Mouse (Mus musculus): ENCODE results near the gene Atg4d. TPM values are rescaled to one million over a fixed set of nuclear protein-coding genes. Genes with fewer than 3 reads are reported as not detected.
"Not testable (repeated sequence)": the region's sequence is repeated elsewhere in the genome, so short reads cannot be mapped to it uniquely, and the experiment has no call there.

Atg4d gene
- polyA plus RNA-seq (2012; rRNA removed) = 40.3 and 42.7 TPM in 2 replicates

- TF ChIP-seq POLR2A (IDR thresholded peaks at IDR 0.05; ENCODE audit: extremely low read depth, insufficient read depth, low read length) (peak; percentile 81), CTCF (IDR thresholded peaks at IDR 0.05; ENCODE audit: extremely low read depth, insufficient read depth, low read length) (no peak)
- peak within 1 kb of the TSS; percentile 55 for H3K4me3 ChIP-seq (ENCODE audit: insufficient read depth, low read length)
These were observed at the start of gene Atg4d for GRCm38 (mm10) chr9:21265000-21265561. Atg4d (plus strand) TSS chr9:21265293.

DNA sequence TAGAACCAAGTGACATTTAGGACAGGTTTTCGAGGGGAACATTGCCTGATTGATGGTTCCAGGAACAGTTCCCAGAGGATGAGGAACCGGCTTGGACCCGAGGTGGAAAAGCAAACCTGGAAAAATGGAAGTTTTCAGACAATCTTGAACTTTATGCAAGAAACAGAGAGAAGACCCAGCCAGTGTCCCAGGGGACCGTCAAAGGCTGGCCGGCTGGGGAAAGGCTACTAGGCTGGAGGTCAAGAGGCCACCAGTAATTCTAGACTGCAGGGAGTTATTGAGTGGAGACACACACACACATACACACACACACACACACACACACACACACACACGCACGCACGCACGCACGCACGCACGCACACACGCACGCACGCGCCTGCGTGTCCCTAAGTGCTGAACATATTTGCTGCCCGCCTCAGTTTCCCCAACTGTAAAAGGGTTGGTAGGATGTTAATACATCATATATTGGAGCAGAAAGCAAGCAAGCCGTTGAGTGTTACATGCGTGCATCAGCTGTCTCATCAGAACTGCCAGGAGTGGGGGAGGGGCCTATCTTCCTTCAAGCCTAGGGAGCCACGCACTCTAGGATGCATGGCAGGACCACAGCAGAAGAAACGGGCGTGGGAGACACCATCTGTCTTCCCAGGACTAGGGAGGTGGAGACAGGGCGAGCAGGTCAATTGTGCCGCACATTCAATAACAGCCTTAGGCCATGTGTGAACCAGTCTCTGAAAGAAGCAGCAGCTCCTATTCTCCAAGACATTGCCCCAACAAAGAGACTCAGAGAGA lies 48.8 kb upstream of the Atg4d start:
- H3K4me1 ChIP-seq (ENCODE audit: control insufficient read depth, insufficient read depth, low read length) = peaks cover 5% of the 10 kb centered on the region
- H3K27ac ChIP-seq (ENCODE audit: insufficient read depth, low read length) = no peak overlapping the region
- H3K4me3 ChIP-seq (ENCODE audit: insufficient read depth, low read length) = no peak overlapping the region
- TF ChIP-seq CTCF (IDR thresholded peaks at IDR 0.05; ENCODE audit: extremely low read depth, insufficient read depth, low read length) (no peak), POLR2A (IDR thresholded peaks at IDR 0.05; ENCODE audit: extremely low read depth, insufficient read depth, low read length) (no peak)

More at GRCm38 (mm10) chr9:21265000-21265561, at the start of gene Atg4d:
- Histone ChIP-seq H3K27ac (ENCODE audit: insufficient read depth, low read length) (no peak within 1 kb of the TSS; the same call in 1 of the 2 replicates), H3K4me1 (ENCODE audit: control insufficient read depth, insufficient read depth, low read length) (peaks cover 3% of the 10 kb centered on the region; the same call in 1 of the 2 replicates)

DNA sequence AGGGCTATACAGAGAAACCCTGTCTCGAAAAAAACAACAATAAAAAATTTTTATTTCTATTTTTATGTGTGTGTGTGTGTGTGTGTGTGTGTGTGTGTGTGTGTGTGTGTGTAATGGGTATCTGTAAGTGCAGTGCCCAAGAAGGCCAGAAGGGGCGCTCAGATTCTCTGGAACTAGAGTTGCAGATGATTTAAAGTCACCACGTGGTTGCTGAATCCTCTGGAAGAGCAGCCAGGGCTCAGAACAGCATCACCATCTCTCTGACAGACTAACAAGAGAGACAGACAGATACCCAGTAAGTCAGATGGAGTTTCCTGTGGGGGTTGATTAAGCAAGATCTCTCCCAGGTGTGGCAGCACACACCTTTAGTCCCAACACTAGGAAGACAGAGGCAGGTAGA lies 45.3 kb upstream of the Atg4d start:
- H3K27ac ChIP-seq (ENCODE audit: insufficient read depth, low read length) = no peak overlapping the region
- peaks cover 5% of the 10 kb centered on the region for H3K4me1 ChIP-seq (ENCODE audit: control insufficient read depth, insufficient read depth, low read length)
- TF ChIP-seq POLR2A (IDR thresholded peaks at IDR 0.05; ENCODE audit: extremely low read depth, insufficient read depth, low read length) (no peak), CTCF (IDR thresholded peaks at IDR 0.05; ENCODE audit: extremely low read depth, insufficient read depth, low read length) (no peak)
- no peak overlapping the region for H3K4me3 ChIP-seq (ENCODE audit: insufficient read depth, low read length)

- TF ChIP-seq CTCF (IDR thresholded peaks at IDR 0.05; ENCODE audit: extremely low read depth, insufficient read depth, low read length) = peak; percentile 76
- peak; percentile 49; the same call in 1 of the 2 replicates for TF ChIP-seq POLR2A (IDR thresholded peaks at IDR 0.05; ENCODE audit: extremely low read depth, insufficient read depth, low read length)
- Histone ChIP-seq H3K27ac (ENCODE audit: insufficient read depth, low read length) (peak overlapping the region; percentile 9; the same call in 1 of the 2 replicates), H3K4me1 (ENCODE audit: control insufficient read depth, insufficient read depth, low read length) (peaks cover 5% of the 10 kb centered on the region), H3K4me3 (ENCODE audit: insufficient read depth, low read length) (peak overlapping the region; percentile 5; the same call in 1 of the 2 replicates)
These were observed 44.4 kb upstream of the Atg4d start for GRCm38 (mm10) chr9:21220490-21221382.

- TF ChIP-seq CTCF (IDR thresholded peaks at IDR 0.05; ENCODE audit: extremely low read depth, insufficient read depth, low read length) = peak; percentile 40; the same call in 1 of the 2 replicates
- no peak for TF ChIP-seq POLR2A (IDR thresholded peaks at IDR 0.05; ENCODE audit: extremely low read depth, insufficient read depth, low read length)
- Histone ChIP-seq H3K4me1 (ENCODE audit: control insufficient read depth, insufficient read depth, low read length) (peaks cover 5% of the 10 kb centered on the region), H3K4me3 (ENCODE audit: insufficient read depth, low read length) (no peak overlapping the region), H3K27ac (ENCODE audit: insufficient read depth, low read length) (no peak overlapping the region)
These were observed 43.6 kb upstream of the Atg4d start for GRCm38 (mm10) chr9:21221383-21221929.

DNA sequence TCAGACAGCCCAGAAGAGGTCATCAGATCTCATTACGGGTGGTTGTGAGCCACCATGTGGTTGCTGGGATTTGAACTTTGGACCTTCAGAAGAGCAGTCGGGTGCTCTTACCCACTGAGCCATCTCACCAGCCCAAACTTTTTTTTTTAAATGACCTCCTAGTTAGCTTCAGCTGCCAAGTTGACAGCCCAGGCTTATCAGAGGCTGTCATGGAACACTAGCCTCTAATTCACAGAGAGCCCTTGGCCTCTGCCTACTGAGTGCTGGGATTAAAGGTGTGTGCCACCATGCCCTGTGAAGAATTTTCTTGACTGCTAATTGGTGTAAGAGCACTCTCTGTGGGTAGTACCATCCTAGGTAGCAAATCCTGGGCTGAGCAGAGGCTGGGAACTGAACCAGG lies 41.6 kb upstream of the Atg4d start:
- H3K4me3 ChIP-seq (ENCODE audit: insufficient read depth, low read length); H3K27ac ChIP-seq (ENCODE audit: insufficient read depth, low read length); H3K4me1 ChIP-seq (ENCODE audit: control insufficient read depth, insufficient read depth, low read length): not testable (repeated sequence)

GRCm38 (mm10) chr9:21223906-21224305 lies 41.2 kb upstream of the Atg4d start:
- Histone ChIP-seq H3K4me3 (ENCODE audit: insufficient read depth, low read length) (no peak overlapping the region), H3K27ac (ENCODE audit: insufficient read depth, low read length) (no peak overlapping the region), H3K4me1 (ENCODE audit: control insufficient read depth, insufficient read depth, low read length) (peaks cover 5% of the 10 kb centered on the region)
- TF ChIP-seq CTCF (IDR thresholded peaks at IDR 0.05; ENCODE audit: extremely low read depth, insufficient read depth, low read length) (no peak), POLR2A (IDR thresholded peaks at IDR 0.05; ENCODE audit: extremely low read depth, insufficient read depth, low read length) (no peak)

- Histone ChIP-seq H3K27ac (ENCODE audit: insufficient read depth, low read length) (no peak overlapping the region), H3K4me1 (ENCODE audit: control insufficient read depth, insufficient read depth, low read length) (peaks cover 5% of the 10 kb centered on the region), H3K4me3 (ENCODE audit: insufficient read depth, low read length) (peak overlapping the region; percentile 19)
- TF ChIP-seq POLR2A (IDR thresholded peaks at IDR 0.05; ENCODE audit: extremely low read depth, insufficient read depth, low read length) (no peak), CTCF (IDR thresholded peaks at IDR 0.05; ENCODE audit: extremely low read depth, insufficient read depth, low read length) (no peak)
These were observed 40.3 kb upstream of the Atg4d start for GRCm38 (mm10) chr9:21224576-21225414.
